Mouse (Mus musculus) erythroblast, embryonic 14.5 days (primary cell): ENCODE data around the gene Tfrc.

Experiments
- GATA1 ChIP-seq: IDR thresholded peaks from 2 replicates; pipeline ENCODE4 v1.6.1; 2012; ENCODE audit warnings: low read length, inconsistent platforms, mixed read lengths
- TAL1 ChIP-seq: IDR thresholded peaks from 3 replicates; pipeline ENCODE4 v1.6.1; 2012; ENCODE audit warnings: low read length, inconsistent platforms, mixed read lengths

- TF ChIP-seq TAL1, result no peak
- TF ChIP-seq GATA1, result no peak
Measured at GRCm38 (mm10) chr16:32609401-32609779, 670 bp downstream of the Tfrc start.
